Mouse (Mus musculus): ENCODE measurements around the gene Kctd21. TPM values are rescaled to one million over a fixed set of nuclear protein-coding genes. Genes with fewer than 3 reads are reported as not detected.

Kctd21 gene
- polyA plus RNA-seq, 1 experiment from 2014 or later = 1.4 TPM

DNA sequence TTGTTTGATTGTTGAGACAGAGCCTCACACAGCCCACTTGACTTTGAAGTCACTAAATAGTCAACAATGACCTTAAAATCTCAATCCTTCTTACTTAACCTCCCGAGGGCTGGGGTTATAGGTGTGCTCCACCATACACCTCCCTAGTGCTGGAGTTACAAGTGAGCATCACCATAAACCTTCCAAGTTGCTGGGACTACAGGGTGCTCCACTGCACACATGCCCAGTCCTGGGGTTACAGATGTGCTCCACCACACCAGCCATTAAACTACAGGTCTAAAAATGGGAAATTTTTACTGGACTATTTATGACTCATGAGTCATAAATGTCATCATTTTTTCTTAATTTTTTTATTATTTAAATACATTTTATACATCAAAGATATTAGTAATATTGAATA, 33.8 kb downstream of the Kctd21 start:
- no peaks in the 10 kb centered on the region for H3K36me3 ChIP-seq (ENCODE audit: control insufficient read depth, insufficient read depth)
- no peak for ATAC-seq
- H3K9me3 ChIP-seq (ENCODE audit: control insufficient read depth) = no peaks in the 10 kb centered on the region
- H3K4me2 ChIP-seq (replicated peaks; ENCODE audit: low read depth) = no peak overlapping the region
- 79% methylated on average over 1 of the region's 1 CpGs for WGBS
- H3K27ac ChIP-seq (ENCODE audit: low read depth, low read length) = no peak overlapping the region
- no peaks in the 10 kb centered on the region for H3K27me3 ChIP-seq (replicated peaks; ENCODE audit: control insufficient read depth, insufficient read depth, low read length)
- no peak for TF ChIP-seq CTCF (IDR thresholded peaks at IDR 0.05; ENCODE audit: low read depth)
- H3K9ac ChIP-seq (ENCODE audit: low read depth, low read length) = no peak overlapping the region
- no peak overlapping the region for H3K4me3 ChIP-seq (ENCODE audit: low read depth, low read length)
- no peaks in the 10 kb centered on the region for H3K4me1 ChIP-seq (replicated peaks; ENCODE audit: control insufficient read depth, insufficient read depth, low read length)

GRCm38 (mm10) chr7:97375101-97375500, 43.0 kb downstream of the Kctd21 start:
- no peak for TF ChIP-seq CTCF (IDR thresholded peaks at IDR 0.05; ENCODE audit: low read depth)
- Histone ChIP-seq H3K4me1 (replicated peaks; ENCODE audit: control insufficient read depth, insufficient read depth, low read length) (no peaks in the 10 kb centered on the region; the same call in 1 of the 2 replicates), H3K9me3 (ENCODE audit: control insufficient read depth) (no peaks in the 10 kb centered on the region), H3K4me2 (replicated peaks; ENCODE audit: low read depth) (no peak overlapping the region), H3K36me3 (ENCODE audit: control insufficient read depth, insufficient read depth) (peaks cover 40% of the 10 kb centered on the region), H3K27me3 (replicated peaks; ENCODE audit: control insufficient read depth, insufficient read depth, low read length) (no peaks in the 10 kb centered on the region), H3K9ac (ENCODE audit: low read depth, low read length) (no peak overlapping the region), H3K27ac (ENCODE audit: low read depth, low read length) (no peak overlapping the region), H3K4me3 (ENCODE audit: low read depth, low read length) (no peak overlapping the region)
- 95% methylated on average over 9 of the region's 9 CpGs for WGBS
- no peak for ATAC-seq

GRCm38 (mm10) chr7:97375906-97376305, 43.8 kb downstream of the Kctd21 start:
- TF ChIP-seq CTCF (IDR thresholded peaks at IDR 0.05; ENCODE audit: low read depth) = no peak
- no peak overlapping the region for H3K4me2 ChIP-seq (replicated peaks; ENCODE audit: low read depth)
- ATAC-seq = no peak
- peaks cover 46% of the 10 kb centered on the region for H3K36me3 ChIP-seq (ENCODE audit: control insufficient read depth, insufficient read depth)
- H3K9me3 ChIP-seq (ENCODE audit: control insufficient read depth) = no peaks in the 10 kb centered on the region
- H3K4me3 ChIP-seq (ENCODE audit: low read depth, low read length) = no peak overlapping the region
- H3K27me3 ChIP-seq (replicated peaks; ENCODE audit: control insufficient read depth, insufficient read depth, low read length) = no peaks in the 10 kb centered on the region
- 49% methylated on average over 2 of the region's 2 CpGs for WGBS
- H3K4me1 ChIP-seq (replicated peaks; ENCODE audit: control insufficient read depth, insufficient read depth, low read length) = no peaks in the 10 kb centered on the region; the same call in 1 of the 2 replicates
- H3K9ac ChIP-seq (ENCODE audit: low read depth, low read length) = no peak overlapping the region
- no peak overlapping the region; the same call in 1 of the 2 replicates for H3K27ac ChIP-seq (ENCODE audit: low read depth, low read length)

DNA sequence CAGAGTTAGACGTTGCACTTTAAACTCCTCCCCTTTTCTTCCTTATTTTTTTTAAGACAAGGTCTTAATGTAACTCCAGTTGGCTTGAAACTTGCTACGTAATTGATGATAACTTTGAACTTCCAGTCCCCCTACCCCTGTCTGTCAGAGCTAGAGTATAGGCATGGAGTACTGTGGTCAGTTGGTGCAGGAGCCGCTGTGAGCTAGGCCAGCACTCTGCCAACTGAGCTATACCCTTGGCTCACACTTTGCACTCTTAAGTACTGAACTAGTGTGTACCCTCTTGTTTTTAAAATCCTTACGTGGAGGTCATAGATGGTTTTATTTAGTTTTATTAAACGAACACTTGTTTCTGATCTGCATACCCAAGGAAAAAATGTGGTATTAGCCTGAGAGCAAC, 47.2 kb downstream of the Kctd21 start:
- ATAC-seq = no peak
- H3K27me3 ChIP-seq (replicated peaks; ENCODE audit: control insufficient read depth, insufficient read depth, low read length) = no peaks in the 10 kb centered on the region
- no peak for TF ChIP-seq CTCF (IDR thresholded peaks at IDR 0.05; ENCODE audit: low read depth)
- H3K9me3 ChIP-seq (ENCODE audit: control insufficient read depth) = no peaks in the 10 kb centered on the region
- no peak overlapping the region for H3K4me3 ChIP-seq (ENCODE audit: low read depth, low read length)
- peaks cover 70% of the 10 kb centered on the region for H3K36me3 ChIP-seq (ENCODE audit: control insufficient read depth, insufficient read depth)
- no peak overlapping the region for H3K9ac ChIP-seq (ENCODE audit: low read depth, low read length)
- H3K27ac ChIP-seq (ENCODE audit: low read depth, low read length) = no peak overlapping the region
- no peak overlapping the region for H3K4me2 ChIP-seq (replicated peaks; ENCODE audit: low read depth)
- no peaks in the 10 kb centered on the region for H3K4me1 ChIP-seq (replicated peaks; ENCODE audit: control insufficient read depth, insufficient read depth, low read length)
- 90% methylated on average over 5 of the region's 5 CpGs for WGBS

- no peak for TF ChIP-seq CTCF (IDR thresholded peaks at IDR 0.05; ENCODE audit: low read depth)
- no peak for ATAC-seq
- WGBS = 90% methylated on average over 5 of the region's 5 CpGs
- Histone ChIP-seq H3K4me2 (replicated peaks; ENCODE audit: low read depth) (no peak overlapping the region), H3K27me3 (replicated peaks; ENCODE audit: control insufficient read depth, insufficient read depth, low read length) (no peaks in the 10 kb centered on the region), H3K9ac (ENCODE audit: low read depth, low read length) (no peak overlapping the region), H3K27ac (ENCODE audit: low read depth, low read length) (no peak overlapping the region; the same call in 1 of the 2 replicates), H3K4me3 (ENCODE audit: low read depth, low read length) (no peak overlapping the region), H3K9me3 (ENCODE audit: control insufficient read depth) (no peaks in the 10 kb centered on the region), H3K36me3 (ENCODE audit: control insufficient read depth, insufficient read depth) (peaks cover 71% of the 10 kb centered on the region), H3K4me1 (replicated peaks; ENCODE audit: control insufficient read depth, insufficient read depth, low read length) (no peaks in the 10 kb centered on the region)
Observed at GRCm38 (mm10) chr7:97380500-97381123, 48.5 kb downstream of the Kctd21 start.

DNA sequence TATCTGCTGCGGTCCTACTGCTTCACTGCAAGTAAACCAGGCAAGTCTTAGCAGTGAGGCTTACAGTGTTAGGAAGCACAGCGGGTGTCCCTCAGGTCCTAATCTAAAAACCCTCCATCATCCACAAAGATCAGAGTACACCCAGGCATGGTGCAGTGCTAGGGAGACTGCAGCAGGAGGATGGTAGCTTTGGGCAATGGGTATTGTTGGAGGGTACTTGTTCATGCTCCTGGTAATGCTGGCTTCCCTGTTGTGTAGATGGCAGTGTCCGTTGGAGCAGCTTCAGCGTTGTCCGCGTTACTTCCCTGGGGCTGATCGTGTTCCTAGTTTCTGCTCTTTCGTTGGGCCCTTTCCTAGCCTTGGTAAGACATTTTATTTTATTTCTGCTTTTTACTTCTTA, 50.5 kb downstream of the Kctd21 start:
- TF ChIP-seq CTCF (IDR thresholded peaks at IDR 0.05; ENCODE audit: low read depth) = no peak
- Histone ChIP-seq H3K36me3 (ENCODE audit: control insufficient read depth, insufficient read depth) (peaks cover 76% of the 10 kb centered on the region), H3K9me3 (ENCODE audit: control insufficient read depth) (no peaks in the 10 kb centered on the region), H3K27me3 (replicated peaks; ENCODE audit: control insufficient read depth, insufficient read depth, low read length) (no peaks in the 10 kb centered on the region), H3K27ac (ENCODE audit: low read depth, low read length) (no peak overlapping the region), H3K4me3 (ENCODE audit: low read depth, low read length) (no peak overlapping the region), H3K9ac (ENCODE audit: low read depth, low read length) (no peak overlapping the region), H3K4me2 (replicated peaks; ENCODE audit: low read depth) (no peak overlapping the region), H3K4me1 (replicated peaks; ENCODE audit: control insufficient read depth, insufficient read depth, low read length) (no peaks in the 10 kb centered on the region)
- 93% methylated on average over 8 of the region's 8 CpGs for WGBS
- no peak for ATAC-seq

All from intestine, postnatal 0 days (tissue).